Mouse (Mus musculus): ENCODE measurements around the gene Cyp2s1. TPM values are rescaled to one million over a fixed set of nuclear protein-coding genes. Genes with fewer than 3 reads are reported as not detected.
A peak's percentile ranks its signal among the peaks of the same experiment; 100 is the strongest.

The Cyp2s1 gene
- polyA plus RNA-seq, 1 experiment from 2014 or later, result 0.38 TPM

- Histone ChIP-seq H3K4me2 (peak overlapping the region; percentile 92), H3K4me1 (replicated peaks) (peaks cover 43% of the 10 kb centered on the region), H3K27me3 (no peaks in the 10 kb centered on the region), H3K36me3 (peaks cover 39% of the 10 kb centered on the region), H3K9ac (peak overlapping the region; percentile 99), H3K9me3 (replicated peaks) (no peaks in the 10 kb centered on the region), H3K4me3 (replicated peaks) (peak overlapping the region; percentile 97), H3K27ac (peak overlapping the region; percentile 96)
- DNase-seq, result no peak
- peak; percentile 2; the same call in 1 of the 2 replicates for ATAC-seq (ENCODE audit: low read depth)
- under 1% methylated on average over 46 of the region's 46 CpGs for WGBS (ENCODE audit: insufficient replicate concordance)
Observed at GRCm38 (mm10) chr7:25753643-25754438, 62.9 kb downstream of the Cyp2s1 start.

- Histone ChIP-seq H3K4me2 (peak overlapping the region; percentile 92), H3K9me3 (replicated peaks) (no peaks in the 10 kb centered on the region), H3K4me1 (replicated peaks) (peaks cover 43% of the 10 kb centered on the region), H3K9ac (peak overlapping the region; percentile 99), H3K27me3 (no peaks in the 10 kb centered on the region), H3K4me3 (replicated peaks) (peak overlapping the region; percentile 97), H3K36me3 (peaks cover 46% of the 10 kb centered on the region), H3K27ac (peak overlapping the region; percentile 96; the same call in 1 of the 2 replicates)
- DNase-seq (no peak), ATAC-seq (ENCODE audit: low read depth) (no peak)
Observed at GRCm38 (mm10) chr7:25753076-25753475, 63.6 kb downstream of the Cyp2s1 start.

Small RNA genes lying within 50 kb of the gene (microRNA-seq; reads per million reads assigned to microRNA genes)
- gene Gm24865, result not detected

Other genes starting within 250 kb of the Cyp2s1 start
- gene Erich4, start 201.0 kb downstream of the Cyp2s1 start, polyA plus RNA-seq (2015; fragmentation: Nextera tagmentation; extraction: Ambion mirVana), result 0.32 TPM in 2 replicates
- 10.4 and 11.3 TPM in 2 replicates for gene Dmac2, start 197.5 kb downstream of the Cyp2s1 start, polyA plus RNA-seq (2015; fragmentation: Nextera tagmentation; extraction: Ambion mirVana)
- 2.1 and 2.2 TPM in 2 replicates for gene B3gnt8, start 190.3 kb downstream of the Cyp2s1 start, polyA plus RNA-seq (2015; fragmentation: Nextera tagmentation; extraction: Ambion mirVana)
- 20.0 and 21.6 TPM in 2 replicates for gene Bckdha, start 157.9 kb downstream of the Cyp2s1 start, polyA plus RNA-seq (2015; fragmentation: Nextera tagmentation; extraction: Ambion mirVana)
- 62.3 and 68.8 TPM in 2 replicates for gene Exosc5, start 157.7 kb downstream of the Cyp2s1 start, polyA plus RNA-seq (2015; fragmentation: Nextera tagmentation; extraction: Ambion mirVana)
- gene Tmem91, start 141.7 kb downstream of the Cyp2s1 start, polyA plus RNA-seq (2015; fragmentation: Nextera tagmentation; extraction: Ambion mirVana), result 1.0 and 1.1 TPM in 2 replicates
- gene B9d2, start 136.1 kb downstream of the Cyp2s1 start, polyA plus RNA-seq (2015; fragmentation: Nextera tagmentation; extraction: Ambion mirVana), result 21.8 and 25.1 TPM in 2 replicates
- 6.1 and 6.9 TPM in 2 replicates for gene Tgfb1, start 129.9 kb downstream of the Cyp2s1 start, polyA plus RNA-seq (2015; fragmentation: Nextera tagmentation; extraction: Ambion mirVana)
- gene Ccdc97, start 97.8 kb downstream of the Cyp2s1 start, polyA plus RNA-seq (2015; fragmentation: Nextera tagmentation; extraction: Ambion mirVana), result 8.8 and 10.7 TPM in 2 replicates
- gene Hnrnpul1, start 62.2 kb downstream of the Cyp2s1 start, polyA plus RNA-seq (2015; fragmentation: Nextera tagmentation; extraction: Ambion mirVana), result 31.4 and 36.3 TPM in 2 replicates
- gene Axl, start 28.2 kb downstream of the Cyp2s1 start, polyA plus RNA-seq (2015; fragmentation: Nextera tagmentation; extraction: Ambion mirVana), result 13.3 and 14.5 TPM in 2 replicates
- gene Cyp2b10, start 80.7 kb upstream of the Cyp2s1 start, polyA plus RNA-seq (2015; fragmentation: Nextera tagmentation; extraction: Ambion mirVana), result 0.05 and 0.06 TPM in 2 replicates
- 0.15 TPM in 1 of 2 replicates, not detected in the other for gene Cyp2b13, start 244.6 kb upstream of the Cyp2s1 start, polyA plus RNA-seq (2015; fragmentation: Nextera tagmentation; extraction: Ambion mirVana)

Measured in liver, embryonic 13.5 days (tissue).